Mouse (Mus musculus) heart, postnatal 0 days (tissue): ENCODE measurements around the gene Helb. TPM values are rescaled to one million over a fixed set of nuclear protein-coding genes. Genes with fewer than 3 reads are reported as not detected.

ENCODE experiments used
- ATAC-seq: fragments of 200-750 bp; cut with Nextera tagmentation; 2 replicates; pipeline ENCODE4 v1.8.0; 2017; ENCODE audit warnings: low read depth, moderate number of reproducible peaks, moderate library complexity; ENCODE audit not compliant: insufficient read depth
- DNase-seq: peaks from one replicate; pipeline ENCODE4 v3.0.0-alpha.2; 2016; ENCODE audit warnings: low spot score
- H3K27ac ChIP-seq: fragments of 300-500 bp; sonication (generic); 2 replicates; pipeline ENCODE4 v1.5.1; 2014; ENCODE audit warnings: low read depth, mild to moderate bottlenecking
- H3K27me3 ChIP-seq: fragments of 300-500 bp; sonication (generic); 2 replicates; pipeline ENCODE4 v1.6.1; 2014; ENCODE audit warnings: low read length, mixed read lengths; ENCODE audit not compliant: control insufficient read depth, insufficient read depth
- H3K36me3 ChIP-seq: fragments of 300-500 bp; sonication (generic); replicated peaks from 2 replicates; pipeline ENCODE4 v1.6.1; 2014; ENCODE audit warnings: low read length, mixed read lengths; ENCODE audit not compliant: control insufficient read depth, insufficient read depth
- H3K4me1 ChIP-seq: fragments of 300-500 bp; sonication (generic); 2 replicates; pipeline ENCODE4 v1.6.1; 2014; ENCODE audit warnings: antibody characterized with exemption; ENCODE audit not compliant: control insufficient read depth, insufficient read depth
- H3K4me2 ChIP-seq: fragments of 300-500 bp; sonication (generic); 2 replicates; pipeline ENCODE4 v1.6.1; 2014; ENCODE audit warnings: low read depth, mild to moderate bottlenecking, low read length, moderate library complexity
- H3K4me3 ChIP-seq: fragments of 300-500 bp; sonication (generic); 2 replicates; pipeline ENCODE4 v1.5.1; 2014; ENCODE audit warnings: low read depth, low read length
- H3K9ac ChIP-seq: fragments of 300-500 bp; sonication (generic); replicated peaks from 2 replicates; pipeline ENCODE4 v1.6.1; 2014; ENCODE audit warnings: low read depth, low read length, mixed read lengths
- H3K9me3 ChIP-seq: fragments of 300-500 bp; sonication (generic); replicated peaks from 2 replicates; pipeline ENCODE4 v1.6.1; 2016; ENCODE audit warnings: low read length; ENCODE audit not compliant: control insufficient read depth
- CTCF ChIP-seq: IDR thresholded peaks from 2 replicates; pipeline ENCODE4 v1.5.1; 2016; ENCODE audit warnings: antibody characterized with exemption, control low read depth, low read depth
- EP300 ChIP-seq: IDR thresholded peaks from 2 replicates; pipeline ENCODE4 v1.6.1; 2016; ENCODE audit warnings: antibody characterized with exemption, low read depth
- WGBS: fragments of 180-500 bp; shearing (Covaris S2); extraction: QIAGEN DNeasy Blood & Tissue Kit; methylation state at CpG from one replicate; pipeline ENCODE4 v1.1.7; 2014; 5-methylcytosine and 5-hydroxymethylcytosine counted together
- polyA plus RNA-seq: library from polyadenylated mRNA; unstranded; fragments of >200 nt; fragmentation: Nextera tagmentation; extraction: Ambion mirVana; gene quantifications from 2 replicates; pipeline ENCODE4 v1.2.1, GENCODE M21; 2015
- total RNA-seq: library from RNA; depleted of rRNA; stranded (reverse); fragments of >200 nt; gene quantifications from 2 replicates; pipeline ENCODE4 v1.2.3, GENCODE M21; 2014; ENCODE audit warnings: low replicate concordance; rRNA removed

Gene Helb
- 11.2 and 15.3 TPM in 2 replicates for total RNA-seq
- 5.6 and 6.0 TPM in 2 replicates for polyA plus RNA-seq

DNA sequence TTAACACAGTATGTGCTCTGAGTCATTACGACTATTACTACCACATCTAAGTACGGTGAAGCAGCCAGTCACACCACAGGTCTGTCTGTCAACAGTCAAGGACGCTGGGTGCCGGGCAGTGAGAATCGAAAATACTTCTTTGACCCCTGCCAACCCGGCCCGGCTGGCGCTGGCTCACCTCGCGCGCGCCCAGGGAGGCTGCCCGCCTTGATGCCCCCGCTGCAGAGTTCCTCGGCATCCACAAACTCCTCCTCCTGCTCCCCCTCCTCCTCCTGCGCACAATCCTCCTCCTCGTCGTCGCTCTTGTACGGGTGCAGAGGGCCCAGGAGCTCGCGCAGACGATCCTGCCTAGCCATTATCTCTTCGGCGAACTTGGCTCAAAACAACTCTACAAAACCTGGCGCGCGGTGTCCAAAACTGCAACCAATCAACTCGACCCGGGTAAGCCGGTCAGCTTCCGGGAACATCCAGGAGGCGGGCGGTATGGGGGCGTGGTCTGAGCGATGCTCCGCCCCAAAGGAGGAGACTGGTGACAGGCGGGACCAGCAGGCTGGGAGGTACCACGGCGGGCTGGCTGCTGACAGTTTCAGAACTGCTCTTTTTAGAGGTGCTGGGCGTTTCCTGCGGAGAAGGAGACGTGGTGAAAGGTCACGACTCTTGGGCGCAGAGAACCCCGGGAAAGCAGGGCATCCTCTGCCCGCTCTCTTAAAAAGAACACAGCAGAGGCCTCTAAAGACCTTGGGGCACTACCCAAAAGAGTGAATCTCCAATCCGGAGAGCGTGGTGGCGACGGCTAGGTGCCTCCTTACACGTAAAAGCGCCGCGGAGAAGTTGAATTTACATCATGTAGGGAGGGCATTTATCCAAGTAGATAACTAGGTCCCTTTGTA, at the start of gene Helb:
Gene Helb (minus strand): TSS at position 481 of the 890 bp plus-strand sequence.
- H3K4me2 ChIP-seq: peak within 1 kb of the TSS; percentile 69
- WGBS: under 1% methylated on average over 55 of the region's 55 CpGs
- peak within 1 kb of the TSS; percentile 89 for H3K27ac ChIP-seq
- TF ChIP-seq CTCF: no peak
- TF ChIP-seq EP300: no peak
- peak; percentile 99 for ATAC-seq
- no peaks in the 10 kb centered on the region for H3K9me3 ChIP-seq
- DNase-seq: peak; percentile 97
- H3K36me3 ChIP-seq: peaks cover 8% of the 10 kb centered on the region; the same call in 1 of the 2 replicates
- H3K27me3 ChIP-seq: no peaks in the 10 kb centered on the region
- peak within 1 kb of the TSS; percentile 76 for H3K4me3 ChIP-seq
- 0 out of 2 replicates have a peak, but pooled peaks cover 3% of the 10 kb centered on the region for H3K4me1 ChIP-seq
- peak within 1 kb of the TSS; percentile 73 for H3K9ac ChIP-seq

GRCm38 (mm10) chr10:120160533-120160932, 47.7 kb upstream of the Helb start:
- H3K4me2 ChIP-seq: no peak overlapping the region
- WGBS: 79% methylated on average over 9 of the region's 9 CpGs
- no peak overlapping the region for H3K9ac ChIP-seq
- no peak for ATAC-seq
- no peaks in the 10 kb centered on the region for H3K9me3 ChIP-seq
- DNase-seq: no peak
- no peaks in the 10 kb centered on the region for H3K36me3 ChIP-seq
- TF ChIP-seq EP300: no peak
- no peak for TF ChIP-seq CTCF
- no peak overlapping the region for H3K27ac ChIP-seq
- H3K4me1 ChIP-seq: no peaks in the 10 kb centered on the region
- H3K4me3 ChIP-seq: no peak overlapping the region
- H3K27me3 ChIP-seq: no peaks in the 10 kb centered on the region

DNA sequence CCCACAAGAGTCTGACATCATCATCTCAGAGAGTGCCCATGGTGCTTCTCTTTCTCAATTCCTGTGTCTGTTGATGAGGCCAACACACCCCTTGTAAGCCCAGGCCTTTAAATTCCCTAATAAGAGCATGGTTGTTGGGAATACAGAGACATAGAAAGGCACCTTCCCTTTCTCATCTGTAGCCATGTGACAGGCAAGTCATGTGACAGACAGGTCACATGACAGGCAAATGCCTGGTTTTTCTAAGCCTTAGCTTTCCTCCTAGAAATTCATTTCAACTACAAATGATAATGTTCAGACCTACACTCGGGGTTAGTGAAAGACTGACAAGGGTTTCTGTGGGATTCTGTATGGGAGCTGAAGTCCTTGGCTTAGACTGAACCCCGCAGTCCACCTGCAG, 41.1 kb upstream of the Helb start:
- Histone ChIP-seq H3K27me3 (no peaks in the 10 kb centered on the region), H3K4me2 (no peak overlapping the region), H3K27ac (no peak overlapping the region), H3K36me3 (no peaks in the 10 kb centered on the region), H3K4me3 (no peak overlapping the region), H3K9ac (no peak overlapping the region), H3K9me3 (no peaks in the 10 kb centered on the region), H3K4me1 (no peaks in the 10 kb centered on the region)
- no peak for TF ChIP-seq EP300
- TF ChIP-seq CTCF: no peak
- WGBS: 85% methylated on average over 2 of the region's 2 CpGs
- ATAC-seq (no peak), DNase-seq (no peak)

- Histone ChIP-seq H3K4me2 (no peak overlapping the region), H3K4me3 (no peak overlapping the region), H3K9ac (no peak overlapping the region), H3K27me3 (no peaks in the 10 kb centered on the region), H3K9me3 (no peaks in the 10 kb centered on the region), H3K27ac (no peak overlapping the region), H3K4me1 (no peaks in the 10 kb centered on the region), H3K36me3 (no peaks in the 10 kb centered on the region)
- ATAC-seq (no peak), DNase-seq (no peak)
- 86% methylated on average over 7 of the region's 7 CpGs for WGBS
- TF ChIP-seq EP300: no peak
- no peak for TF ChIP-seq CTCF
Measured at GRCm38 (mm10) chr10:120151672-120152071, 38.9 kb upstream of the Helb start.

- Histone ChIP-seq H3K4me1 (no peaks in the 10 kb centered on the region), H3K27ac (no peak overlapping the region), H3K27me3 (no peaks in the 10 kb centered on the region), H3K36me3 (no peaks in the 10 kb centered on the region), H3K4me2 (no peak overlapping the region), H3K4me3 (no peak overlapping the region), H3K9me3 (peaks cover 7% of the 10 kb centered on the region; the same call in 1 of the 2 replicates), H3K9ac (no peak overlapping the region)
- DNase-seq (no peak), ATAC-seq (no peak)
- WGBS: 67% methylated on average over 10 of the region's 10 CpGs
- TF ChIP-seq CTCF: no peak
- TF ChIP-seq EP300: no peak
Measured at GRCm38 (mm10) chr10:120140916-120141516, 28.2 kb upstream of the Helb start.
